Mouse (Mus musculus) testis, postnatal 10 days (tissue): ENCODE measurements at regions not wholly inside any gene's neighbourhood (a gene's known extent, or its start where the extent isn't known, plus 50 kb on each side); places are given as distances from the start of the nearest gene placed in this dataset.

Experiments used
- DNase-seq: peaks from one replicate; pipeline ENCODE4 v3.0.0; 2021; ENCODE audit warnings: low spot score

DNA sequence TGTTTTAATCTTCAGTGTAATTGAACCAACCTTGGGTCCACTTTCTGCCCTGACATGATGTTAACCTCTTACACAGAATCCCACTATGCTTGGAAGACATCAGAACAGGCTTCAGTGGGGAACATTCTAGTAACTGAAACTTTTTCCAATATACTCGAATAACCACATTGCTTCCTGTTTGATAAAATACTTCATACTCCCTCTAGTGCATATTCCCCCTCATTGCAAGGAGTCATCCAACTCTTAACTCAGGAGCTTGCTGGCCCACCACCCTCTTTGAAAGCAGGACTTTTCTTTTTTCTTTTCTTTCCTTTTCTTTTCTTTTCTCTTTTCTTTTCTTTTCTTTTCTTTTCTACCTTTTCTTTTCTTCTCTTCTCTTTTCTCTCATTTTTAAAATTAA is 123.6 kb upstream of the Sptlc3 start:
- DNase-seq, result no peak

DNA sequence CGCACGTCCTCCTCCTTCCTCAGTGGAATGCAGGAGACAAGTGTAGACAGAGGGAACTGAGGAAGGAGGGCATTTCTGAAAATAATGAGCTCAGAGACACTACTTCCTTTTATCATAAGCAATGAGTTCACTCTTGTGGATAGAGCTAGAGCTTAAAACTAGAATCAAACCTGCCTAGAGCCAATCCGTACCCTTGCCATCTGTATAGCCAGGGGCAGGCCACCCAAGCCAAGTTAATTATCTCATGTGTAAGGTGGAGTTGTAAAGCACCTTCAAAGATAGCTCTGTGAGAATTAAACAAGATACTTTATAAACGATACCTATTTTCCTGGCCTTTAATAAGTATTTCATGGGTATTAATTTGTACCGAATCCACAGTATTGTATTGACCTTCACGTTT is 113.4 kb upstream of the Sptlc3 start:
- no peak for DNase-seq

DNA sequence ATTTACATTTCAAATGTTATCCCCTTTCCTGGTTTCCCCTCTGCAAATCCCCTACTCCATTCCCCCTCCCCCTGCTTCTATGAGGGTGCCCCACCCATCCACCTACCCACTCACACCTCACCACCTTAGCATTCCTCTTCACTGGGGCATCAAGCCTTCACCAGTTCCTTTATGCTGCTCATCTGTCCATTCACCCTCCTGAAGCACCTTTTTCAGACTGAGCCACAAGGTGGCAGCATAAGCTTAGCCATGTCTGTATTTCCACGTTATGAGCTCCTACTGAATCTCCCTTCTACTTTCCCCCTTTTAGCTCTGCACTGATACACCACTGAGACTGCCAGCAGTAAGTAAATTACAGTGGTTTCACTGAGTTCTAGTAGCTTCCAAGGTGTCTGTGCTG is 112.1 kb upstream of the Sptlc3 start:
- peak; percentile 70 for DNase-seq

DNA sequence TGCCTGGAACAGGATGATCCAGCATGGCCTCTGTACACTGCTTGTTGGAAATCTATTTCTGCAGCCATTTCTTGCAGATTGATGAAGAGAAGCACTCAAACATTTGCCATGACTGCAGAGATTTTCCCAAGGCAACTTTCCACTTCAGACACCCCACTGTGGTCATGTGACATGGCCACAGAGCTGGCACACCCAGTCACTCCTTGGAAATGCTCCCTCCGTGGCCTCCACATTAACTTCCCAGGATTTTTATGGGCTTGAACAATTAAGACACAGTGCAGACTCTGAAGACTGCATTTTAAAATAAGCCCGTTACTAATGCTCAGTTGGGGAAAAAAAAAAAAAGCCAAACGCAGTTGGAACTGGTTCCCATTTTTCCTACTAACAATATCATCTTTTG is 80.2 kb upstream of the Sptlc3 start:
- no peak for DNase-seq

- no peak for DNase-seq
Observed at GRCm38 (mm10) chr2:139417506-139417905, 76.2 kb upstream of the Sptlc3 start.

- DNase-seq, result no peak
Observed at GRCm38 (mm10) chr2:139422678-139423077, 71.0 kb upstream of the Sptlc3 start.

- DNase-seq, result no peak
Observed at GRCm38 (mm10) chr2:139423413-139423812, 70.3 kb upstream of the Sptlc3 start.
